Mouse (Mus musculus): Measurements from ENCODE around the gene Tra2b. TPM values are rescaled to one million over a fixed set of nuclear protein-coding genes. Genes with fewer than 3 reads are reported as not detected.
"Not testable (repeated sequence)": the region's sequence is repeated elsewhere in the genome, so short reads cannot be mapped to it uniquely, and the experiment has no call there.

The Tra2b gene
- polyA plus RNA-seq (2012; rRNA removed): 6.2 and 8.9 TPM in 2 replicates

- H3K4me3 ChIP-seq (ENCODE audit: low read depth, low read length): peak within 1 kb of the TSS; percentile 78
- TF ChIP-seq POLR2A (IDR thresholded peaks at IDR 0.05; ENCODE audit: low read depth, low read length) (peak; percentile 96), CTCF (IDR thresholded peaks at IDR 0.05; ENCODE audit: extremely low read depth, insufficient read length, insufficient replicate concordance, low read depth, low read length) (no peak)
- H3K27me3 ChIP-seq (ENCODE audit: control insufficient read depth, insufficient read depth, low read length): no peaks in the 10 kb centered on the region
- H3K27ac ChIP-seq (ENCODE audit: insufficient read depth, low read depth, low read length): peak within 1 kb of the TSS; percentile 93
- H3K36me3 ChIP-seq (ENCODE audit: control insufficient read depth, insufficient read depth, low read length): no peaks in the 10 kb centered on the region
- WGBS: 1% methylated on average over 38 of the region's 38 CpGs
- H3K4me1 ChIP-seq (ENCODE audit: control insufficient read depth, insufficient read depth, insufficient read length, low read length): peaks cover 2% of the 10 kb centered on the region; the same call in 1 of the 2 replicates
Observed at GRCm38 (mm10) chr16:22265849-22266376, at the start of gene Tra2b. Gene Tra2b, minus strand, starts transcription at chr16:22266005.

- Histone ChIP-seq H3K27ac (ENCODE audit: insufficient read depth, low read depth, low read length) (no peak overlapping the region), H3K36me3 (ENCODE audit: control insufficient read depth, insufficient read depth, low read length) (no peaks in the 10 kb centered on the region), H3K4me3 (ENCODE audit: low read depth, low read length) (no peak overlapping the region), H3K27me3 (ENCODE audit: control insufficient read depth, insufficient read depth, low read length) (no peaks in the 10 kb centered on the region), H3K4me1 (ENCODE audit: control insufficient read depth, insufficient read depth, insufficient read length, low read length) (no peaks in the 10 kb centered on the region)
- TF ChIP-seq CTCF (IDR thresholded peaks at IDR 0.05; ENCODE audit: extremely low read depth, insufficient read length, insufficient replicate concordance, low read depth, low read length): peak; percentile 18; the same call in 1 of the 2 replicates
- TF ChIP-seq POLR2A (IDR thresholded peaks at IDR 0.05; ENCODE audit: low read depth, low read length): no peak
- whole genome bisulfite sequencing: 3% methylated on average over 1 of the region's 1 CpGs
Observed at GRCm38 (mm10) chr16:22310649-22311048, 44.8 kb upstream of the Tra2b start.

GRCm38 (mm10) chr16:22302606-22303005, 36.8 kb upstream of the Tra2b start:
- TF ChIP-seq CTCF (IDR thresholded peaks at IDR 0.05; ENCODE audit: extremely low read depth, insufficient read length, insufficient replicate concordance, low read depth, low read length): peak; percentile 88; the same call in 1 of the 2 replicates
- no peak for TF ChIP-seq POLR2A (IDR thresholded peaks at IDR 0.05; ENCODE audit: low read depth, low read length)
- H3K27ac ChIP-seq (ENCODE audit: insufficient read depth, low read depth, low read length): no peak overlapping the region

GRCm38 (mm10) chr16:22301378-22301777, 35.6 kb upstream of the Tra2b start:
- WGBS: 58% methylated on average over 3 of the region's 3 CpGs
- Histone ChIP-seq H3K27me3 (ENCODE audit: control insufficient read depth, insufficient read depth, low read length) (no peaks in the 10 kb centered on the region), H3K4me3 (ENCODE audit: low read depth, low read length) (no peak overlapping the region), H3K36me3 (ENCODE audit: control insufficient read depth, insufficient read depth, low read length) (no peaks in the 10 kb centered on the region), H3K4me1 (ENCODE audit: control insufficient read depth, insufficient read depth, insufficient read length, low read length) (no peaks in the 10 kb centered on the region), H3K27ac (ENCODE audit: insufficient read depth, low read depth, low read length) (no peak overlapping the region)
- TF ChIP-seq POLR2A (IDR thresholded peaks at IDR 0.05; ENCODE audit: low read depth, low read length) (no peak), CTCF (IDR thresholded peaks at IDR 0.05; ENCODE audit: extremely low read depth, insufficient read length, insufficient replicate concordance, low read depth, low read length) (no peak)

More at GRCm38 (mm10) chr16:22302606-22303005, 36.8 kb upstream of the Tra2b start:
- no peaks in the 10 kb centered on the region for H3K27me3 ChIP-seq (ENCODE audit: control insufficient read depth, insufficient read depth, low read length)
- no peaks in the 10 kb centered on the region for H3K36me3 ChIP-seq (ENCODE audit: control insufficient read depth, insufficient read depth, low read length)
- H3K4me3 ChIP-seq (ENCODE audit: low read depth, low read length): no peak overlapping the region
- WGBS: 10% methylated on average over 5 of the region's 5 CpGs
- H3K4me1 ChIP-seq (ENCODE audit: control insufficient read depth, insufficient read depth, insufficient read length, low read length): no peaks in the 10 kb centered on the region

- 31% methylated on average over 6 of the region's 6 CpGs for WGBS
- TF ChIP-seq POLR2A (IDR thresholded peaks at IDR 0.05; ENCODE audit: low read depth, low read length): no peak
- no peak for TF ChIP-seq CTCF (IDR thresholded peaks at IDR 0.05; ENCODE audit: extremely low read depth, insufficient read length, insufficient replicate concordance, low read depth, low read length)
- H3K36me3 ChIP-seq (ENCODE audit: control insufficient read depth, insufficient read depth, low read length): no peaks in the 10 kb centered on the region
- no peaks in the 10 kb centered on the region for H3K27me3 ChIP-seq (ENCODE audit: control insufficient read depth, insufficient read depth, low read length)
- no peak overlapping the region for H3K27ac ChIP-seq (ENCODE audit: insufficient read depth, low read depth, low read length)
- H3K4me3 ChIP-seq (ENCODE audit: low read depth, low read length): no peak overlapping the region
- no peaks in the 10 kb centered on the region for H3K4me1 ChIP-seq (ENCODE audit: control insufficient read depth, insufficient read depth, insufficient read length, low read length)
Observed at GRCm38 (mm10) chr16:22296901-22297300, 31.1 kb upstream of the Tra2b start.

GRCm38 (mm10) chr16:22294812-22295211, 29.0 kb upstream of the Tra2b start:
- not testable (repeated sequence) for H3K36me3 ChIP-seq (ENCODE audit: control insufficient read depth, insufficient read depth, low read length); H3K27ac ChIP-seq (ENCODE audit: insufficient read depth, low read depth, low read length); H3K4me3 ChIP-seq (ENCODE audit: low read depth, low read length); H3K4me1 ChIP-seq (ENCODE audit: control insufficient read depth, insufficient read depth, insufficient read length, low read length); H3K27me3 ChIP-seq (ENCODE audit: control insufficient read depth, insufficient read depth, low read length)
- 95% methylated on average over 14 of the region's 14 CpGs for WGBS

- no peaks in the 10 kb centered on the region for H3K36me3 ChIP-seq (ENCODE audit: control insufficient read depth, insufficient read depth, low read length)
- no peaks in the 10 kb centered on the region; the same call in 1 of the 2 replicates for H3K27me3 ChIP-seq (ENCODE audit: control insufficient read depth, insufficient read depth, low read length)
- 53% methylated on average over 2 of the region's 2 CpGs for WGBS
- no peak for TF ChIP-seq POLR2A (IDR thresholded peaks at IDR 0.05; ENCODE audit: low read depth, low read length)
- peak; percentile 48; the same call in 1 of the 2 replicates for TF ChIP-seq CTCF (IDR thresholded peaks at IDR 0.05; ENCODE audit: extremely low read depth, insufficient read length, insufficient replicate concordance, low read depth, low read length)
- no peak overlapping the region for H3K4me3 ChIP-seq (ENCODE audit: low read depth, low read length)
- H3K4me1 ChIP-seq (ENCODE audit: control insufficient read depth, insufficient read depth, insufficient read length, low read length): no peaks in the 10 kb centered on the region
- H3K27ac ChIP-seq (ENCODE audit: insufficient read depth, low read depth, low read length): no peak overlapping the region
Observed at GRCm38 (mm10) chr16:22293600-22293999, 27.8 kb upstream of the Tra2b start.
